Mouse (Mus musculus): ENCODE results near the gene Gm21725.
"Not testable (repeated sequence)": the region's sequence is repeated elsewhere in the genome, so short reads cannot be mapped to it uniquely, and the experiment has no call there.

Gene Gm21725

GRCm38 (mm10) chrY:13348963-13349362, at the start of gene Gm21725:
Gm21725 (minus strand) TSS chrY:13349063.
- DNase-seq (ENCODE audit: low read depth in 2 of 2, low spot score in 2 of 2) = not testable (repeated sequence)

Data from CD8-positive naive resting alpha-beta T cell, adult 2 months (primary cell).